Mouse (Mus musculus) kidney, adult 11 months (tissue): ENCODE measurements around the gene Kcnmb4.

Experiments
- DNase-seq: peaks from one replicate; pipeline ENCODE4 v3.0.0; 2022

The Kcnmb4 gene

DNA sequence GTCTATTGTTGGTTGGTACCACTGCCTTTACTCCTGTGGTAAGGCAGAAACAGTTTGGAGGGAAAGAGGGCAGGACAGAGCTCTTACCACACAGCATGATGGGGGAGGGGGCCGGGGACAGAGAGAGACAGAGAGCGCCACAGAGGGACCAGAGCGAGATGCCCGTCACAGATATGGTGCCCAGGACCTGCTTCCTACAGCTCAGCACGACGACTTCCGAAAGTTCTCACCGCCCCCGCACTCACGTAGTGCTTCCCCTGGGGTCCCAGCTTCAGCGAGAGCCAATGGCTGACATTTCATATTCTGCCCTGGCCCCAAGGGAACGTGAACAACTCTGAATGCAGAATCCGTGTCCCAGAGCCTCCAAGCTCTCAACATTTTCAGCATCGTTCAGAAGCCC, 76.1 kb downstream of the Kcnmb4 start:
- no peak for DNase-seq

DNA sequence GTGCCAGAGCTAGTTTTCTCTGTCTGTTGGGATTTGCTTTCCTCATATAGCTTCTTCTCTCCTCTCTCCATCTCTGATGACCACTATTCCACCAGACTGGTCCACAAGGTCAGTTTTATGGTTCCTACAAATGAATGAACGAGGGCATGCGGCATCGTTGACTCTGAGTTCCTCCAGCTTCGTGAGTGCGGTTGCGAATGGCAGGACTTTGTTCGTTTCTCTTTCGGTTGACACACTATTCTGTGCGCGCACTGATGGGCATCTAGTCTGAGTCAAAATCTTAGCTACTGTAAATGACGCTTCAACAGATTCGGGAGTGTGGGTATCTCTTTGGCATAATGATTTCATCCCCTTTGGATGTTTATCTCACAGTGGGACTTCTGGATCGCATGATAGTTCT, 76.7 kb downstream of the Kcnmb4 start:
- DNase-seq = no peak

DNA sequence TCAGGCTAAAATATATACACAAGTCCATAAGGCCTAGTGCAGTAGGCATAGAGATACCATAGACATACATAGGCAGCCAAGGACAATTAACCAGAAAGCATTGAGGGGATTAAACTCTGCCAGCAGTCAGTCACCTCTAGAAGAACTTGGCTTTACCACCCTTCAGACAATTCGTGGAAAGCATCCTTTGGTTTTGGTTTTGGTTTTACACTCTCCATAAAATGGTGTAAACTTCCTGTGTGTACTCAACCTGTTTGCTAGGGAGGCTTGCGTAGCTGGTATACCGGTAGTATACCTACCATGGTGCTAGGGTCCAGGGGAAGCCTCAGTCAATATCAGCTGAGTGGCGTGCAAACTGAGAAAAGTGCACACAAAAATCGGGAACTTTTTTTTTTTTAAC, 77.4 kb downstream of the Kcnmb4 start:
- no peak for DNase-seq

DNA sequence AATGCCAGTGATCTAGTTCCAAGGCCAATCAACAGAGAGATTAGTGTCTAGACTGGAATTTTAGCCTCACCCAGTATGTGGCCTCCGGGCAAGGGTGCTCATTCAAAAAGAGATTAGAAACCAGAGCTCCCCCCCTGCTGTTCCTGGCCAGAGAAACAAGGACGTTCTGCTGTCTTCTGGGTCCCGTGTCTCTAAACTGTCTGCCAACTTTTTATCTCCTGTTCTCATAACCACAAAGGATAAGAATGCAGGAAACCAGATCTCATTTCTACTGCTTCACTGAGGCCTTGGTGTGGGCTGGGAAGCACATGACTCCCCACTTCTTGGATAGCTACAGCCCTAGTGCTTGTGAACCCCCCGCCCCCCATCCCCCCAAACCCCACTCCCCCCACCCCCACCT, 79.1 kb downstream of the Kcnmb4 start:
- DNase-seq = no peak

DNA sequence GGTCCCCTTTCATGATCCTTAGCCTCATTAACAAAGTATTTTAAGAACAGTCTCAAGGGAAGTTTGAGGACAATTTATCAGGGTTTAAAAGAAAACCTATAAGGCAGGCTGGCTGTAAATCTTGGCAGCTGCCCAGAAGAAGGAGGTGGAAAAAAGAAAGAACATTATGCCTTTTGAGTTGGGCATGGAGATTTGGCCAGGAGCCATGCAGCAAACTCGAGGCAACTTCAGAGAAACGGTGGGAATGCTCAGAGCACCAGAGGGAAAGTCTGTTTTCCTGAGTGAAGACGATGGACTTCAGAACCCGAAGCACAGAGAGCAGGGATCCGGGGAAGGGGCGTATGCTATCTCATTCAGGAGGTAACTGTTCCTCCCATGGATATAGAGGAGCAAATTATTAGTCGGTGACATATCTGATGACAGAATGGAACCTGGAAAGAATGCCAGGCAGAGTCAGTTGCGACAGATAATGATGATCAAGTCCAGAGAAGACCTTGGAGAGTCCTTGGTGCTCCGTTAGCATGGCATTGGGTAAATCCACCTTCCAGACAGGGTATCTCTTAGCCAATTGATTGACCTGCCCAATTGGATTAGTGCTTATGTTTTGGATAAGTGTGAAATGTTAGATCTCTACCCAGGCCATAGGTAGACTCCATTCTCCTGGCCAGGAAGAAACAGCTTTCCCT, 79.7 kb downstream of the Kcnmb4 start:
- DNase-seq = no peak

DNA sequence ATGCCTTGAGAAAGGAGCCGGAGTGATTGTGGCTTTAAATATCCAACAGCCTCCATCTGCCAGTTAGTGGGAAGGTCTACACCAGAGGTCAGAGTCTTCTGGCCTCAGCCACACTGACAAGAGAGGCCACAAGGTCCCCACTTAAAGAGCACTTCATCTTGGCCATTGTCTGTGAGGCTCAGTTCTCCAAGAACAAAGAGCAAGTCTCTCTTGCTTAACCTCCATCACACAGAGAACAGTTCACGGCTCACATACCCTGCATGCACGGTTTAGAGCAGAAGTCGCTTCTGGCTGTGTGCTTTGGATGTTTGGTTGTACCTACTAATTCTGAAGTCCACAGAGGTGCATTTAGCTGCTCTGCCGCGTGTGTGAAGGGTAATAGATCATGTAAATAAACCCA, 84.8 kb downstream of the Kcnmb4 start:
- DNase-seq = no peak

DNA sequence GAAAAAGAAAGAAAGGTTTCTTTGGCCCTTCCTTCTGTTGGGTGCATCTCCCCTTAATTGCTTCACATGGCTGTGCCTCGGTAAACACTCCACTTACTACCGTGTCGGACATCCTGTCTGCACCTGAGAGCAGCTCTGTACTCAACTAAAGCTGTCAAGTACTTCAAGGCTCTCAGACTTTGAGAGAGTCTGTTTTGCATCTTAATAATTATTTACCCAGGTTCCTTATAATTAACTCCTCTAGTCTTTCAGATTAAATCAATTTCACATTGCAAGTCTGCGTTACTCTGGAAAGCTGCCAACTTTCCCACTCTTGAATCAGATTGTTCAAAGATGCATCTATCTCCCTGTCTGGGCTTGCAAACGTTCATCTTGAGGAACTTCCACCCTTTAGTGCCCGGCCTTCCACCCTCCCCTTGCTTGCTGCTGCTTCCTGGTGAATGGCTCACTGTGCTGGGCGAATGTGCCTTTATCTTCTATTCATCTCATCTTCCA, 87.2 kb downstream of the Kcnmb4 start:
- no peak for DNase-seq

DNA sequence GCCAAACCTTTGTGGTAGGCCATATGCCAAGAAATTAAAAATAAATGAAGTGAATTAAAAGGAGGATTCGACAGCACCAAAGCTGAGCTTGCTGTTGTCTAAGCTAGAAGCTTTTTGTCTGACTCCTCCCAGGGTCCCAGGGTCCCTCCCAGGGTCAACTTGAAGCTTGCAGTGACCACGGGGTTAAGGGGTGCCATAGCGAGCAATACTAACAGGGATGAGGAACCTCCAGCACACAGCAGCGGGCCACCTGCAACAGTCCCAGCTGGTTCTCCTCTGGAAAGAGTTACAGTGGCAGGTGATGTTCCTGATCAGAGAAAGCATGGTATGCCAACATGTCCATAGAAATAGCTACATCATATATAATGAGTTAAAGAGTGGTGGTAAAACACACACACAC, 89.3 kb downstream of the Kcnmb4 start:
- DNase-seq = no peak

DNA sequence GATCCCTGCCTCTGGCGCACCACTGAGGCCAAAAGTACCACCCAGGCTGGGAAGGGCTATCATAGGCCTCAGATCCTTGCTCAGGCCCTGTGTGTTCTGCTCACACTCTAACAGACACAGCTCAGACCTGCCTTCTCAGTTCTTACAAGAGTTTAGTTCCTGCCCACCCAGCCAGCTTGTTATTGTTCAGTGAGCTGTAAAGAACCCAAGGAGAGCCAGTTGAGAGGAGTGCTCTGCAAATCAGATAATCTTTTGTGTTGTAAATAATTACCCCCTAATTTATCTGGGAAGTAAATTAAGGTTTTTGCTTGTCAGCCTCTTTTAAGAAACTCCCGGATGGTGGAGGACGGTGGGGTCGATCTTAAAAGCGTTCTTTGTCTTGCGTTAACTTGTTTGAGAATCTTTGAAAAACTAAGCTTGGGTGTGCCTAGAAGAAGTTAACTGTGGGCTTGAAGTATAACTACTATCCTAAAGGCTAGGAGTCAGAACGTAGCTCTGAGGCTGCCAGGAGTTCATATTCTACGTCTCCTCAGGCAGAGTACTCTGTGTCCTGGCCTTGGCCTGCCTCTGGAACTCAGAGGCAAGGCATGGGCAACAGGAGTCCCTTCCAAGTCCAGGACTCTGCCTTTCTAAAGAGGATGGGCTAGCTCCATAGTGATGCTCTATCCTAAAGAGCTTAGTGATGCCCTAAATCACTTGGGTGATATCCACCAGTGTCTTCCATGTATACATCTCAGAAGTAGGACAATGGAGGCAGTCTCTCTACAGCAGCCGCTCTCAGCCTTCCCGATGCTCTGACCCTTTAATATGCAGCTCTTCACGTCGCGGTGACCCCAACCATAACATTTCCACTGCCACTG, 90.6 kb downstream of the Kcnmb4 start:
- DNase-seq = no peak

DNA sequence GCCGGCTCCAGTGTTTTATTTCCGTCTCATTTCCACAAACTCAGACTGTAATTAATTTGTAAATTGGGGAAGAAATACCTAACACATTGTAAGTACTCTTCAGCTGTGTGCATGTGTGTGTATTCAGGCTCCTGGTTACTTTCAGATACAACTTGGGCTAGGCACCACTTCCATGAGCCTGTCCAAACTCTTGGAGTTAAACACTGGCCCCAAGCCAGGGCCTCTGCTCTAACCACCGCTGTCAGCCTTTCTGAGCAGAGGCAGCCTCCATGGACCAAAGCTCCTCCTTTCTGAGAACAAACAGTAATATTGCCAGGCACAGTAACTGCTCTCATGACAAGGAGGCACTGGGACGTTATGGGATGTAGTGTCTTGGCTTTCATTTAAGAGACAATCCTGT, 96.8 kb downstream of the Kcnmb4 start:
- DNase-seq = no peak

DNA sequence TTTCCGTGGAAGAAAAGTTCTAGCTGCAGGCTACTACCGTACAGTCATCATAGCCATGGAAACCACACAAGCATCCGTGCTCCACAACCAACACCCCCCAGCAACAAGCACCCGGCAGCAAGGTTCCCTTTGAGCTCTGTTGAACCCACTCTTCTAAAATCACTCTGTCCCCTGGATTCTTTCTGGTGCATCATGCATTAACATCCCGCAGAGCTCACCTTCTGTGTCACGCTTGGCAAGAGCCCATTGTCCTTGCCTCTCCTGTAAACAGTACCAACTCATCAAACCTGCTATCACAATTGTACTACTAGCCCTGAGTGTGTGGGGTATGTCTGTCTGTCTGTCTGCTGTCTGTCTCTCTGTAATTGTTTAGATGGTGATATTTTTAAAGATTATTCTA, 99.6 kb downstream of the Kcnmb4 start:
- no peak for DNase-seq

DNA sequence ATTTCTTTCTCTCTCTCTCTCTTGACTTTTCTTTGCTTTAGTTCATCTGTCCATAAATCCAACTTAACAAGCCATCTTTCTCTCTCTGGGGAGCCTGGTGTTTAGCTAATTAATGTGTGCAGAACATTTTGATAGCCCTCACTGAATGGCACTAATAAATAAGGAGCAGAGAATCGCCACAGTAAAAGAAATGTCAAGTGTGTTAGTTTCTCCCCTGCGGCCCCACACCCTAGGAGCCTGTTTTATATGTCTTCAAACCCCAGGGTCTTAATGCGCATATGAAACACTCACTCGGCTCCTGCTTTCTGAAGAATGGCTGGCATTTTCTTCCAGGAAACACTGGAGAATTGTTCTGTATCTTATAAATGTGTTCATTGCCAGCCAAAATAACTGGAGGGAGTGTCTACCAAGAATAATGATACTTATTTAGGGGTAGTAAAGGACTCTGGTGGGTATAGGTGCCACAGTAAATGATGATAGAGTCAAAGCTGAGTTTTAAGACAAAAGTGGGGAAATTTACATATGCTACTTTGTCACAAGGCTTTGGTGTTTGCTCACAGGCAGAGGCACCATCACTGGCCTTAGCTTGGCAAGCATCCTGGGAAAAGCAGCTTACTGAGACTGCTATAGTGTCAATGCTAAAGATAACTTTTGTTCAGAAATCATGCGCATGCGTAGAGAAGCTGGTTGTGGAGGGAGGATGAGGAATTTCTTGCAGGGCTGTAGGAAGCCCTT, 102.5 kb downstream of the Kcnmb4 start:
- DNase-seq = no peak
